Mouse (Mus musculus) effector memory CD4-positive, alpha-beta T cell, adult 5 months (primary cell): ENCODE data around the gene Gm6526. TPM values are rescaled to one million over a fixed set of nuclear protein-coding genes. Genes with fewer than 3 reads are reported as not detected.

Experiments used
- polyA plus RNA-seq: library from polyadenylated mRNA; unstranded; fragments of 100-300 nt; shearing (Covaris generic); gene quantifications from one replicate; pipeline ENCODE4 v1.2.1, GENCODE M21; 2017

Gm6526 gene
- not detected for polyA plus RNA-seq

DNA sequence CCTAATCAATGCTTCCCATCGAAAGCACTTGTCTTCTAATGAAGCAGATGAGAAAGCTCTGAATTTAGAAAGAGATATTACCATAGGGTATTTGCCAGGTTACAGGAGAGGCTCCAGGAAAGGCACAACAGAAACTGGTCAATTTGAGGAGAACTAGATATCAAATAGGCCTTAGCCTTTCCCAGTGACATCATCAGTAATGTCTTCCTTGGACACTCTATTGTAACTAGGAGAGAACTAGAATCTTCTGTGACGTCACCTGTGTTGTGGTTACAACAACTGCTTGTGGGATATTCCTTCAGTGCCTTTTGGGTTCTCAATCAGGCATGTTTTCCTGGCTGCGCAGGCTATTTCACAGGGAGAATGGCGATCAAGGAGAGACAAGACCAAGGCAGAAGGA lies at the start of gene Gm6526:
Gene Gm6526, plus strand, starts transcription at position 301 of the 400 bp plus-strand sequence.

GRCm38 (mm10) chr14:43727385-43727784 lies 20.3 kb upstream of the Gm6526 start, which contains the start of gene Gm16506:
TSS of gene Gm16506 (minus strand) at chr14:43727485.

GRCm38 (mm10) chr14:43784645-43785044 lies 37.0 kb downstream of the Gm6526 start, which contains the start of gene Gm8180:
TSS of gene Gm8180 (minus strand) at chr14:43784745.

Other genes starting within 250 kb of the Gm6526 start
- not detected for gene Gm5799, start 204.3 kb upstream of the Gm6526 start, polyA plus RNA-seq
- gene Gm17654, start 168.7 kb upstream of the Gm6526 start, polyA plus RNA-seq = not detected
- not detected for gene Gm10375, start 139.9 kb upstream of the Gm6526 start, polyA plus RNA-seq
- not detected for gene Gm8165, start 70.7 kb upstream of the Gm6526 start, polyA plus RNA-seq
- gene Gm7324, start 50.0 kb upstream of the Gm6526 start, polyA plus RNA-seq = not detected
- gene Gm16506, start 20.4 kb upstream of the Gm6526 start, polyA plus RNA-seq = not detected
- gene Gm8180, start 36.9 kb downstream of the Gm6526 start, polyA plus RNA-seq = not detected
- gene Ear1, start 127.7 kb downstream of the Gm6526 start, polyA plus RNA-seq = not detected
- gene Ear10, start 175.7 kb downstream of the Gm6526 start, polyA plus RNA-seq = not detected
- 0.19 TPM for gene Gm8113, start 177.5 kb downstream of the Gm6526 start, polyA plus RNA-seq
- not detected for gene Ang5, start 209.2 kb downstream of the Gm6526 start, polyA plus RNA-seq